Mouse (Mus musculus) frontal cortex, postnatal 14 days (tissue): ENCODE measurements around the gene Rap2a.

Experiments used
- DNase-seq, 2 experiments: peaks; one replicate each; pipeline ENCODE4 v3.0.0; 2022; ENCODE audit warnings: low spot score in 2 of 2

The Rap2a gene

DNA sequence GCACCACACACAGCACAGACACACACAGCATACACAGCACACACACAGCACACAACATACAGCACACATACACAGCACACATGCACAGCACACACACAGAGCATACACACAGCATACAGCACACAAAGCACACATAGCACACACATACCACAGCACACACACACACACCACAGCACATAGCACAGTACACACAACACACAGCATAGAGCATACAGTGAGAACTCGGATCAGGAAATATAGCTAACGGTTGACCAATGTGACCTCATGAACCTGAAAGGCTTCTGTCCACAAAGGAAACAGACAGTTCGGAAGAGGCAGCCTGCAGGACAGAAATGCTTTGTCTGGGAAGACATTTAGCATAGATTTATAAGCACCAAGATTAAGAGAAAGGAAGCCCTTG, 61.4 kb downstream of the Rap2a start:
- no peak for DNase-seq

GRCm38 (mm10) chr14:120542445-120542844, 64.2 kb downstream of the Rap2a start:
- no peak for DNase-seq

DNA sequence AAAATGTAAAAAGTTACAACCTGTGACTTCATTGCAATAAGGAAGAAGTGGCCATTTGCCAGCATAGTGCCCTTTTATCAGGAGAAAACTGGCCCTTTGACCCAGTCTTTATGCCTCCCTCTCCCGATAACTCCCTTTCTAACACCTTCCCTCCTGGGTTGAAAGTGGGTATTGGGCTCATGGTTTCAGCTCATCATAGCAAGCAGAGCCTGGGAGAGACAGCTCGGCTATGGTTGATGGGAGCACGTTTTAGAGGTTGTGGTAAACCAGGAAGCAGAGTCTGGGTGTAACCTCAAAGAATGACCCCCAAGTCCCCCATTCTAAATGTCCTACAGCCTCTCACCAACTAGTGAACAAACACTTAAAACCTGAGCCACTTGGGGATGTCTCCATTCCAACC, 64.7 kb downstream of the Rap2a start:
- DNase-seq = no peak

DNA sequence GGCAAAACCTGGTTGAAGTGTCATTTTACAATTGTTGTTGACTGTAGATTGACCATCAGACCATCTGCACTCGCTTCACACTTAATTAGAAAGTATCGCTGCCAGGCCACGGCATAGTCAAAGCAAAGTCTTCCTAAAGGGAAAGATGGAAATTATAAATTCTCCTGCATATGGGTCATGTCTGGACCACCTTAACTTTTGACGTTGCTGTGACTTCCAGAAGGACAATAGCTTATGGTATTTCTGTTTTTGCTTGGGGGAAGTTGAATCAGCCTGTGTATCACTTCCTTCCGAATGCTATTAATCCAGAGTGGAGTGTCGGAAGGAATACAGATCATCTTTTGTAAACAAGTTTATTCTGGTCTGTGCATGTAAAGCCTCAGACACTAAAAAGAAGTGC, 65.6 kb downstream of the Rap2a start:
- no peak for DNase-seq

GRCm38 (mm10) chr14:120544495-120544894, 66.3 kb downstream of the Rap2a start:
- no peak for DNase-seq

- no peak for DNase-seq
Observed at GRCm38 (mm10) chr14:120544946-120545345, 66.7 kb downstream of the Rap2a start.
